Mouse (Mus musculus) CH12.LX (cell line): ENCODE results near the gene Rab8b. TPM values are rescaled to one million over a fixed set of nuclear protein-coding genes. Genes with fewer than 3 reads are reported as not detected.
"Not testable (repeated sequence)": the region's sequence is repeated elsewhere in the genome, so short reads cannot be mapped to it uniquely, and the experiment has no call there.

ENCODE experiments used
- DNase-seq: peaks from one replicate; pipeline ENCODE4 v3.0.0-alpha.2; 2013; ENCODE audit errors: extremely low read depth
- H3K27ac ChIP-seq: 2 replicates; pipeline ENCODE4 v1.5.1; 2012; ENCODE audit warnings: low read depth, mild to moderate bottlenecking, control low read depth, moderate library complexity; ENCODE audit not compliant: insufficient read depth
- H3K27me3 ChIP-seq: replicated peaks from 2 replicates; pipeline ENCODE3; 2012; ENCODE audit warnings: inconsistent platforms
- H3K36me3 ChIP-seq, 2 experiments: replicated peaks in 1 of 2; 2 replicates each; pipeline versions ENCODE3 to v1.6.1; 2012; ENCODE audit warnings: inconsistent platforms in 1 of 2, low read length in 1 of 2, mild to moderate bottlenecking in 1 of 2, mixed read lengths in 1 of 2, moderate library complexity in 1 of 2; ENCODE audit not compliant: control insufficient read depth in 1 of 2, insufficient read depth in 1 of 2
- H3K4me1 ChIP-seq, 2 experiments: 2 replicates each; pipeline ENCODE4 v1.6.1; 2012; ENCODE audit warnings: inconsistent platforms in 1 of 2, moderate library complexity in 1 of 2; ENCODE audit not compliant: insufficient read depth in 2 of 2, control insufficient read depth in 1 of 2
- H3K4me2 ChIP-seq: 2 replicates; pipeline ENCODE4 v1.6.1; 2012; ENCODE audit warnings: low read depth, mild to moderate bottlenecking, control low read depth; ENCODE audit not compliant: poor library complexity, insufficient read depth, severe bottlenecking
- H3K4me3 ChIP-seq, 3 experiments: fragments of 150-350 bp in 1 of 3; sonication (generic) in 1 of 3; replicated peaks in 1 of 3; 2 replicates each; pipeline versions ENCODE3 to v1.5.1; 2011 to 2012; ENCODE audit warnings: low read depth in 2 of 3, low read length in 2 of 3, mild to moderate bottlenecking in 2 of 3, moderate library complexity in 2 of 3, control low read depth in 1 of 3, improper control_type of control experiment in 1 of 3, inconsistent platforms in 1 of 3, mixed read lengths in 1 of 3; ENCODE audit not compliant: poor library complexity in 1 of 3
- H3K79me2 ChIP-seq: replicated peaks from 2 replicates; pipeline ENCODE4 v1.6.1; 2012; ENCODE audit warnings: mild to moderate bottlenecking, moderate library complexity; ENCODE audit not compliant: control insufficient read depth, poor library complexity, insufficient read depth, severe bottlenecking; ENCODE audit errors: extremely low read depth
- H3K9ac ChIP-seq: 2 replicates; pipeline ENCODE4 v1.6.1; 2012; ENCODE audit warnings: low read depth, mild to moderate bottlenecking, control low read depth, moderate library complexity; ENCODE audit not compliant: insufficient read depth
- H3K9me3 ChIP-seq: replicated peaks from 2 replicates; pipeline ENCODE3; 2012; ENCODE audit warnings: low read length, inconsistent platforms, mixed read lengths
- BHLHE40 ChIP-seq: IDR thresholded peaks from 2 replicates; pipeline ENCODE4 v1.6.1; 2011; ENCODE audit warnings: mild to moderate bottlenecking, low read depth, low read length, improper control_type of control experiment
- ELF1 ChIP-seq: IDR thresholded peaks from 2 replicates; pipeline ENCODE4 v1.6.1; 2014; ENCODE audit warnings: low read depth, mild to moderate bottlenecking, inconsistent platforms, low read length, improper control_type of control experiment
- IRF4 ChIP-seq: IDR thresholded peaks from 2 replicates; pipeline ENCODE4 v1.6.1; 2014; ENCODE audit warnings: low read depth, mild to moderate bottlenecking, inconsistent platforms, low read length, improper control_type of control experiment
- JUN ChIP-seq: IDR thresholded peaks from 2 replicates; pipeline ENCODE4 v1.6.1; 2011; ENCODE audit warnings: low read depth, mild to moderate bottlenecking, low read length, improper control_type of control experiment, moderate library complexity; ENCODE audit not compliant: insufficient read depth
- JUND ChIP-seq: conservative IDR thresholded peaks from 2 replicates; pipeline ENCODE4 v1.6.1; 2011; ENCODE audit warnings: low read depth, low read length, improper control_type of control experiment
- KAT2A ChIP-seq: IDR thresholded peaks from 2 replicates; pipeline ENCODE4 v1.6.1; 2012; ENCODE audit warnings: low read length, improper control_type of control experiment, inconsistent platforms; ENCODE audit not compliant: insufficient replicate concordance
- MAFK ChIP-seq: IDR thresholded peaks from 2 replicates; pipeline ENCODE4 v1.6.1; 2011; ENCODE audit warnings: low read length, improper control_type of control experiment; ENCODE audit not compliant: insufficient replicate concordance
- MAX ChIP-seq: IDR thresholded peaks from 2 replicates; pipeline ENCODE4 v1.6.1; 2011; ENCODE audit warnings: low read length, improper control_type of control experiment
- MAZ ChIP-seq: IDR thresholded peaks from 2 replicates; pipeline ENCODE4 v1.6.1; 2012; ENCODE audit warnings: low read depth, mild to moderate bottlenecking, inconsistent platforms, low read length, improper control_type of control experiment, moderate library complexity
- MYC ChIP-seq: IDR thresholded peaks from 2 replicates; pipeline ENCODE4 v1.6.1; 2011; ENCODE audit warnings: low read depth, mild to moderate bottlenecking, improper control_type of control experiment, low read length
- NELFE ChIP-seq: IDR thresholded peaks from 2 replicates; pipeline ENCODE4 v1.6.1; 2011; ENCODE audit warnings: low read depth, low read length, improper control_type of control experiment
- NRF1 ChIP-seq: IDR thresholded peaks from 2 replicates; pipeline ENCODE4 v1.6.1; 2014; ENCODE audit warnings: low read depth, mild to moderate bottlenecking, inconsistent platforms, low read length, improper control_type of control experiment, moderate library complexity
- PAX5 ChIP-seq: IDR thresholded peaks from 2 replicates; pipeline ENCODE4 v1.6.1; 2012; ENCODE audit warnings: low read length, inconsistent platforms, mixed read lengths
- POLR2A ChIP-seq: IDR thresholded peaks from 2 replicates; pipeline ENCODE4 v1.6.1; 2011; ENCODE audit warnings: low read depth, mild to moderate bottlenecking, improper control_type of control experiment, low read length
- POLR2AphosphoS2 ChIP-seq: IDR thresholded peaks from 2 replicates; pipeline ENCODE4 v1.6.1; 2011; ENCODE audit warnings: low read depth, low read length, improper control_type of control experiment
- TBP ChIP-seq: conservative IDR thresholded peaks from 2 replicates; pipeline ENCODE4 v1.6.1; 2011; ENCODE audit warnings: low read depth, low read length, improper control_type of control experiment
- USF1 ChIP-seq: IDR thresholded peaks from 2 replicates; pipeline ENCODE4 v1.6.1; 2014; ENCODE audit warnings: low read depth, mild to moderate bottlenecking, inconsistent platforms, low read length, improper control_type of control experiment
- USF2 ChIP-seq: conservative IDR thresholded peaks from 2 replicates; pipeline ENCODE4 v1.6.1; 2011; ENCODE audit warnings: low read depth, low read length, improper control_type of control experiment
- ZC3H11A ChIP-seq: IDR thresholded peaks from 2 replicates; pipeline ENCODE4 v1.6.1; 2012; ENCODE audit warnings: low read depth, mild to moderate bottlenecking, inconsistent platforms, low read length, improper control_type of control experiment
- ZNF384 ChIP-seq: IDR thresholded peaks from 2 replicates; pipeline ENCODE4 v1.6.1; 2012; ENCODE audit warnings: low read depth, low read length, improper control_type of control experiment, inconsistent platforms
- dilution Hi-C: fragments of 300-500 bp; cut with MboI; formaldehyde crosslinking; loops from 2 replicates; pipeline ENCODE4 v1.14.3; 2020; ENCODE audit warnings: low sequenced_read_pairs; ENCODE audit not compliant: extremely low pct_unique_long_range_greater_than_20kb, extremely low pct_ligation_motif_present
- in situ Hi-C: fragments of 300-500 bp; cut with MboI; formaldehyde crosslinking; loops from 3 replicates; pipeline ENCODE4 v1.14.3; 2019; ENCODE audit warnings: low sequenced_read_pairs, low pct_ligation_motif_present, low pct_unique_long_range_greater_than_20kb, mixed read lengths
- polyA plus RNA-seq: library from polyadenylated mRNA; unstranded; fragments of >175 nt; gene quantifications from 2 replicates; pipeline ENCODE4 v1.2.1, GENCODE M21; 2012; ENCODE audit warnings: low read depth; ENCODE audit not compliant: insufficient read length
- total RNA-seq, 2 experiments: library from RNA; depleted of rRNA; stranded (reverse); fragments of 300-350 nt in 1 of 2; fragments of >200 nt in 1 of 2; gene quantifications; 2 replicates each; pipeline ENCODE4 v1.2.3; 2012 to 2014

The Rab8b gene
- total and polyA plus RNA-seq, 3 experiments, result 12.2 to 28.0 (median 26.1) TPM

GRCm38 (mm10) chr9:66914540-66914939 lies 4.9 kb downstream of the Rab8b start:
- DNase-seq, result no peak
- dilution Hi-C loops, result no loop called here

GRCm38 (mm10) chr9:66913254-66913934 lies 6.1 kb downstream of the Rab8b start:
- H3K9me3 ChIP-seq, H3K4me2 ChIP-seq, DNase-seq, dilution Hi-C loops, H3K27me3 ChIP-seq, H3K4me3 ChIP-seq, in situ Hi-C loops, H3K27ac ChIP-seq, H3K9ac ChIP-seq: not testable (repeated sequence)
- H3K79me2 ChIP-seq, result peaks cover 58% of the 10 kb centered on the region
- peaks cover 4 to 45% of the 10 kb centered on the region in 2 experiments for H3K36me3 ChIP-seq
- peaks cover 17 to 70% of the 10 kb centered on the region in 2 experiments for H3K4me1 ChIP-seq

More at GRCm38 (mm10) chr9:66914540-66914939, 4.9 kb downstream of the Rab8b start:
- Histone ChIP-seq H3K9me3 (no peaks in the 10 kb centered on the region), H3K4me2 (no peak overlapping the region), H3K36me3 (peaks cover 4 to 45% of the 10 kb centered on the region in 2 experiments), H3K9ac (no peak overlapping the region), H3K4me1 (peaks cover 17 to 70% of the 10 kb centered on the region in 2 experiments), H3K79me2 (peaks cover 60% of the 10 kb centered on the region), H3K4me3 (no peak overlapping the region), H3K27me3 (no peaks in the 10 kb centered on the region), H3K27ac (no peak overlapping the region)
- TF ChIP-seq IRF4 (no peak), ELF1 (no peak), MAZ (no peak), NELFE (no peak), ZC3H11A (no peak), MAFK (no peak), JUN (no peak), MYC (no peak), POLR2AphosphoS2 (no peak), ZNF384 (no peak), BHLHE40 (no peak), JUND (no peak), USF1 (no peak), TBP (no peak), USF2 (no peak), NRF1 (no peak), KAT2A (no peak), POLR2A (no peak), MAX (no peak), PAX5 (no peak)
- in situ Hi-C loops, result no loop called here
